Mouse (Mus musculus) forebrain, postnatal 0 days (tissue): ENCODE results near the gene Cdk17. TPM values are rescaled to one million over a fixed set of nuclear protein-coding genes. Genes with fewer than 3 reads are reported as not detected.

Source experiments
- ATAC-seq: fragments of 200-750 bp; cut with Nextera tagmentation; 2 replicates; pipeline ENCODE4 v1.8.0; 2017; ENCODE audit warnings: mild to moderate bottlenecking, moderate library complexity
- DNase-seq: peaks from one replicate; pipeline ENCODE4 v3.0.0-alpha.2; 2015
- H3K27ac ChIP-seq: fragments of 300-500 bp; sonication (generic); 2 replicates; pipeline ENCODE4 v1.5.1; 2014; ENCODE audit warnings: low read depth, mild to moderate bottlenecking, antibody characterized with exemption, low read length, moderate library complexity, mixed read lengths
- H3K27me3 ChIP-seq: fragments of 300-500 bp; sonication (generic); 2 replicates; pipeline ENCODE4 v1.6.1; 2014; ENCODE audit warnings: mild to moderate bottlenecking, low read length, mixed read lengths; ENCODE audit not compliant: insufficient read depth
- H3K36me3 ChIP-seq: fragments of 300-500 bp; sonication (generic); 2 replicates; pipeline ENCODE4 v1.6.1; 2014; ENCODE audit warnings: mild to moderate bottlenecking, moderate library complexity; ENCODE audit not compliant: insufficient read depth
- H3K4me1 ChIP-seq: fragments of 300-500 bp; sonication (generic); 2 replicates; pipeline ENCODE4 v1.6.1; 2014; ENCODE audit warnings: antibody characterized with exemption; ENCODE audit not compliant: insufficient read depth
- H3K4me2 ChIP-seq: fragments of 300-500 bp; sonication (generic); 2 replicates; pipeline ENCODE4 v1.6.1; 2014; ENCODE audit warnings: low read depth, mild to moderate bottlenecking, moderate library complexity
- H3K4me3 ChIP-seq: fragments of 300-500 bp; sonication (generic); 2 replicates; pipeline ENCODE4 v1.5.1; 2014; ENCODE audit warnings: low read depth, low read length, mixed read lengths
- H3K9ac ChIP-seq: fragments of 300-500 bp; sonication (generic); 2 replicates; pipeline ENCODE4 v1.6.1; 2014; ENCODE audit warnings: mild to moderate bottlenecking
- H3K9me3 ChIP-seq: fragments of 300-500 bp; sonication (generic); 2 replicates; pipeline ENCODE4 v1.6.1; 2016; ENCODE audit warnings: low read length
- CTCF ChIP-seq: sonication (generic); IDR thresholded peaks from 2 replicates; pipeline ENCODE4 v1.5.1; 2016; ENCODE audit warnings: antibody characterized with exemption, control low read depth, low read depth
- WGBS: fragments of 180-500 bp; shearing (Covaris S2); extraction: QIAGEN DNeasy Blood & Tissue Kit; methylation state at CpG from one replicate; pipeline ENCODE4 v1.1.7; 2014; 5-methylcytosine and 5-hydroxymethylcytosine counted together
- polyA plus RNA-seq: library from polyadenylated mRNA; unstranded; fragments of >200 nt; fragmentation: Nextera tagmentation; extraction: Ambion mirVana; gene quantifications from 2 replicates; pipeline ENCODE4 v1.2.1, GENCODE M21; 2015
- total RNA-seq: library from RNA; depleted of rRNA; stranded (reverse); fragments of >200 nt; gene quantifications from 2 replicates; pipeline ENCODE4 v1.2.3, GENCODE M21; 2014

Cdk17 gene
- total and polyA plus RNA-seq, 2 experiments from 2014 or later, result 46.8 to 149 TPM

DNA sequence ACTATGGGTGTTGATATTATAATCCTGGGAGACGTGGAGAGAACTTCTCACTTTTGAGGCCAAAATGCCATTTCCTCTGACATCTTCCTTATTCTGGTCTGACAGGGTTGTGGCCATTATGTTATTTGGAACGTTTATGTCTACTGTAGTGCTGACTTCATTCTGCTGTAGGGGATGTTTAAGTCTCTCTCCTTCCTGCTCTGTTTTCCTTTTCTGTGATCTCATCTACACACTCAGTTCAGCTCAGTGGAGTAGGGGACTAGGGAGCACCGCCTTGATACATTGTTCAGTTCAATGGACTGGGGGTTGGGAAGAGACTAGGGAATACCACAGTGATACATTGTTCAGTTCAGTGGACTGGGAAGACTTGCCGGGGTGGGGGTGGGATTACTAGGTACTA lies 7.4 kb downstream of the Cdk17 start:
- no peaks in the 10 kb centered on the region for H3K27me3 ChIP-seq
- ATAC-seq, result no peak
- H3K4me1 ChIP-seq, result peaks cover 22% of the 10 kb centered on the region
- H3K4me2 ChIP-seq, result no peak overlapping the region
- no peak for TF ChIP-seq CTCF
- H3K4me3 ChIP-seq, result no peak overlapping the region
- no peak for DNase-seq
- no peak overlapping the region for H3K27ac ChIP-seq
- H3K9ac ChIP-seq, result no peak overlapping the region
- no peaks in the 10 kb centered on the region for H3K9me3 ChIP-seq
- no peaks in the 10 kb centered on the region for H3K36me3 ChIP-seq
- WGBS, result 23% methylated on average over 4 of the region's 4 CpGs

DNA sequence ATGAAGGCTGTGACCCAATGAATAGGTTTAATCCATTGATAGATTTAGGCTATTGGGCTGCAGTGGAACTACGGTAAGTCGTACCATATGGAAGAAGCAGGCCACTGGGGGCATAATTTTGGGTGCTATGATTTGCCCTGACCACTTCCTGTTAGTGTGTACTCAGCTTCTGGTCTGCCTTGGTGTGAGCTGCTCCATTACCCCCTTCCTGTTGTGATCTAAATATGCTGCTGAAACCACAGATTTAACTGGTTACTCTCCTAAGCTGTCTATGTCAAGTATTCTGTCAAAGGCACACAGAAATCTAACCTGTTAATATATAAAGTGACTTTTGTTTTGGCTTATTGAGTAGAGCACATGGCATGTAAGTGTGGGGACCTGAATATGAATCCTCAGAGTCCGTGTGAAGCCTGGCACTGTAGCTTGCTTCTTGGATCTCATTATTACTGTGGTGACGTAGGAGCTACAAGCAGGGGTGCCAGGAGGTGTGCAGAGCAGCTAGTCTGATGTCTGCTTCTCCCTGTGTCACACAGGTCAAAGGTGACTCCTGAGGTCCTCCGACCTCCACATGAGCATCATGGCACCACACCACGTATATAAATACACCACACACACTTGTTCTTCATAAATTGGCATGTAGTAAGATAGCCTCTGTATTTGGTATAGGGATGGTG lies 10.6 kb downstream of the Cdk17 start:
- Histone ChIP-seq H3K4me3 (no peak overlapping the region), H3K9ac (no peak overlapping the region), H3K9me3 (no peaks in the 10 kb centered on the region), H3K4me1 (peaks cover 4% of the 10 kb centered on the region), H3K27me3 (no peaks in the 10 kb centered on the region), H3K4me2 (no peak overlapping the region), H3K27ac (no peak overlapping the region), H3K36me3 (no peaks in the 10 kb centered on the region)
- no peak for TF ChIP-seq CTCF
- DNase-seq, result no peak
- no peak for ATAC-seq
- 70% methylated on average over 6 of the region's 6 CpGs for WGBS

DNA sequence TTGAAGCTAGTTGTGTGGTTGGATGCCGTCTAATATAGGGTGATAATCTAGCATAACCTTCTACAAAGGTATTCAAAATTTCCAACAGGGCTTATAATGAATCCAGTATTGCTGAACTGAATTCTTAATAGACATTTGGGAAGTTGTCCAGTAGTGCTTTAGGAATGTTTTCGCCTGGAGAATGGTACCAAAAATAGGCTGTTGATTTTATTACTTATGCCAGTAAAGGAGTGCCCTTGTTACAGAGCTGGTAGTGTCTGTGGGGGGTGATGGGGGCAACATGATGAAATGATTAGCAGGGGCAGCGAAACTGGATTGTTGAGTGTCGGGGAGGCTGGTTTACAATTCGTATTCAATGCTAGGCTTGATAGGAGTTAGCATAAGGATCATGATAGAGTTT lies 16.8 kb downstream of the Cdk17 start:
- H3K4me3 ChIP-seq, result no peak overlapping the region
- no peaks in the 10 kb centered on the region for H3K4me1 ChIP-seq
- no peak overlapping the region for H3K27ac ChIP-seq
- no peak overlapping the region for H3K4me2 ChIP-seq
- no peak overlapping the region for H3K9ac ChIP-seq
- 49% methylated on average over 5 of the region's 5 CpGs for WGBS
- no peak for TF ChIP-seq CTCF
- H3K27me3 ChIP-seq, result no peaks in the 10 kb centered on the region
- H3K9me3 ChIP-seq, result no peaks in the 10 kb centered on the region
- no peak for ATAC-seq
- DNase-seq, result no peak
- H3K36me3 ChIP-seq, result no peaks in the 10 kb centered on the region

DNA sequence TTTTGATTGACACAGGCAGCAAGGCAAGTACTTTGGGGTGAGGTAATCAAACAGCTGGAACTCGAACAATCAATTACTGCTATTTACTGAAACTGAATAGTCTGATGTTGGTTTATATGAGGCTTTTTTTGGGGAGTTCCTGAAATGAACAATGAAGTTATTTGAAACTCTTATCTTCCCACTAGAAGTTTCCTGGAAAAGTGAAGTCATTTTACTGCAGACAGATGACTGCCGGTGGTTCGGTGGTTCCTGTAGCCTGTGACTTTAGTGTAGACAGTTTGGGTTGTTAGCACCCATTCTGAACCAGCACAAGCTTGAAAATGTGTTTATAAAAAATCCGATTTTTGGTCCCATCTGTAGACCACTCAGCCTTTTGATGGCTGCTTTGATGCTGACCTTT lies 17.2 kb downstream of the Cdk17 start:
- ATAC-seq, result no peak
- 73% methylated on average over 4 of the region's 4 CpGs for WGBS
- no peak overlapping the region for H3K4me3 ChIP-seq
- H3K9me3 ChIP-seq, result no peaks in the 10 kb centered on the region
- no peak overlapping the region for H3K9ac ChIP-seq
- DNase-seq, result no peak
- no peak overlapping the region for H3K4me2 ChIP-seq
- H3K27ac ChIP-seq, result no peak overlapping the region
- no peaks in the 10 kb centered on the region for H3K4me1 ChIP-seq
- H3K36me3 ChIP-seq, result no peaks in the 10 kb centered on the region
- TF ChIP-seq CTCF, result no peak
- H3K27me3 ChIP-seq, result no peaks in the 10 kb centered on the region

DNA sequence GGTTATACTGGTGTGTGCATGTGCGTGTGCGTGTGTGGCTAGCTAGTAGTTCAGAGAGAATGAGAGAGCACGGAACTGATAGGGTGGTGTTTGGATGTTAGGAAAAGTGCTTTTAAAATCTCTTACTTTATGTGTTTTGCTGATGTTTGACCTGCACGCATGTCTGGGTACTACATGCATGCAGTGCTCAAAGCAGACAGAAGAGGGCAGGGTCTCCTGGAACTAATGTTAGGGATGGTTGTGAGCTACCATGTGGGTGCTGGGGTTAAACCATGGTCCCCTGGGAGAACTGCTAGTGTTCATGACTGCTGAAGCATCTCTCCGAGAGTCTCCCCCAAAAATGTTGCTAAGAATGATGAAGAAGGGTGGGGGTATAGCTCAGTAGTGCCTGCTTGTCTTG lies 18.0 kb downstream of the Cdk17 start:
- DNase-seq (no peak), ATAC-seq (no peak)
- Histone ChIP-seq H3K36me3 (no peaks in the 10 kb centered on the region), H3K9ac (no peak overlapping the region), H3K4me2 (no peak overlapping the region), H3K9me3 (no peaks in the 10 kb centered on the region), H3K4me3 (no peak overlapping the region), H3K27me3 (no peaks in the 10 kb centered on the region), H3K27ac (no peak overlapping the region), H3K4me1 (no peaks in the 10 kb centered on the region)
- 98% methylated on average over 5 of the region's 5 CpGs for WGBS
- TF ChIP-seq CTCF, result peak; percentile 16; the same call in 1 of the 2 replicates

DNA sequence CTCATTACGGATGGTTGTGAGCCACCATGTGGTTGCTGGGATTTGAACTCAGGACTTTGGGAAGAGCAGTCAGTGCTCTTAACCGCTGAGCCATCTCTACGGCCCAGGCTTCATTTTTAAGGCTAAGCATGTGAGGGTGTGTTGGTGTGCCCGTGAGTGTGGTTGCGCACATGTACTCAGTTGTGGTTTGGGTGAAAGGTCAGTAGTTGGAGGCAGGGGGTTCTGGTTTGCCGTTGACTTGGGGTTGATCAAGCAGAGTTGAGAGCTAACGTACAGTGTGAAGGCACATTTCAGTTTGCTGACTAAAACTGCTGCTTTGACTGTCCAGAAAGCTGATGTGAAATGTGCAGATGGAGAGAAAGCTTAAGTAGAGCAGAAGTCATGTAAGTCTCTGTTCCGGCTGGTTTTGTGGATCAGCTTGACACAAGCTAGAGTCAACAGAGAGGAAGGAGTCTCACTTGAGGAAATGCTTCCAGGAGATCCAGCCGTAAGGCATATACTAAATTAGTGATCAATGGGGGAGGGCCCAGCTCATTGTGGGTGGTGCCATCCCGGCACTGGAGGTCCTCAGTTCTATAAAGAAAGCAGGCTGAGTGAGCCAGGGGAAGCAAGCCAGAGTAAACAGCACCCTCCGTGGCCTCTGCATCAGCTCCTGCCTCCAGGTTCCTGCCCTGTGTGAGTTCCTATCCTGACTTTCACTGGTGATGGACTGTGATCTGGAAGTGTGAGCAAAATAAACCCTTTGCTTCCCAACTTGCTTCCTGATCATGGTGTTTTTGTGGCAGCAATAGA lies 19.2 kb downstream of the Cdk17 start:
- no peak for ATAC-seq
- Histone ChIP-seq H3K4me3 (no peak overlapping the region), H3K9me3 (no peaks in the 10 kb centered on the region), H3K27ac (no peak overlapping the region), H3K36me3 (no peaks in the 10 kb centered on the region), H3K4me1 (no peaks in the 10 kb centered on the region), H3K27me3 (no peaks in the 10 kb centered on the region), H3K9ac (no peak overlapping the region), H3K4me2 (no peak overlapping the region)
- no peak for TF ChIP-seq CTCF
- DNase-seq, result no peak
- WGBS, result 87% methylated on average over 11 of the region's 11 CpGs

DNA sequence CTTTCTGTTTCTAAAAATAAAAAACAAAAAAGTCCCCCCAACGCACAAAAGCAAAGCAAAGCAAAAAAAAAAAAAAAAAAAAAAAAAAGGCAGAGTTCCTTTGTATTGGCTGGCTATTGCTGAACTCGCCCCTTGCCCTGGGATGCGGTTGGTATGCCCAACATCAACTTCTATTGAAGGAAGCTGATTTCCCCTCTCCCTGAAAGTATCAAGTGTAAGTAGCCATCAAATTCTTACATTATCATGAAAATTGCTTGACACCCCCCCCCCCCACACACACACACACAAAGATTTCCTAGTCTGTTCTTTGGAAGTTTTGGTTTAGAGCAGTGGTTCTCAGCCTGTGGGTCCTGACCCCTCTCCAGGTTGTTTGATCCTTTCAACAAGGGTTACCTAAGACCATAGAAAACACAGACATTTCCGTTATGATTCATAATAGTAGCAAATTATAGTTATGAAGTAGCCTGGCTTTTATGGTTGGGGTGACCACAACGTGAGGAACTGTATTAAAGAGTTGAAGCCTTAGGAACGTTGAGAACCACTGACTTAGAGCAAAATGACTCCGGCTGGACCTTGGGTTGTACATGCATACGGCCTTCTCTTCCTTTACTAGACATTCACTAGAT lies 23.8 kb downstream of the Cdk17 start:
- no peak for ATAC-seq
- no peak for DNase-seq
- no peak for TF ChIP-seq CTCF
- no peaks in the 10 kb centered on the region for H3K27me3 ChIP-seq
- 85% methylated on average over 8 of the region's 8 CpGs for WGBS
- H3K9me3 ChIP-seq, result no peaks in the 10 kb centered on the region
- H3K27ac ChIP-seq, result no peak overlapping the region
- no peak overlapping the region for H3K4me3 ChIP-seq
- H3K4me1 ChIP-seq, result no peaks in the 10 kb centered on the region
- no peaks in the 10 kb centered on the region for H3K36me3 ChIP-seq
- no peak overlapping the region for H3K9ac ChIP-seq
- H3K4me2 ChIP-seq, result no peak overlapping the region
